Mouse (Mus musculus): Measurements from ENCODE around the gene Sv2c. TPM values are rescaled to one million over a fixed set of nuclear protein-coding genes. Genes with fewer than 3 reads are reported as not detected.

Gene Sv2c
- total and polyA plus RNA-seq, 2 experiments from 2014 or later: 0.15 to 0.25 TPM

DNA sequence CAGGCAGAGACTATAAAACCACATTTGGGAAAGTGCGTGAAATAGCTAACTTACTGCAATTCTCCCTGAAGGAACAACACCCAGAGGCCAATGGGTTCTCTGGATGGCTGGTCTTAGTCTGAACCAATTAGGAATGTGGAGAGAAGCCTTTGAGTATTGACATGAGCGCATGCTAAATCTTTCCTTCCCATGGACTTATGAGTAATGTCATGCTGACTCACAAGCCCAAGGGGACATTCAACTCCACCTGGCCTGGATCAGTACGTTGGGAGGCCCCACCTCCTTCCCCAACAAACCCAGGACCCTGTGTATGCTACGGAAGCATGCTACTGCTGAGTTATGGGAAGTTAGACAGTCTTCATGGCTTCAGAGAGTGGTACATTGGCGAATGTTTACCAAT lies 177.2 kb downstream of the Sv2c start:
- TF ChIP-seq EP300 (IDR thresholded peaks at IDR 0.05; ENCODE audit: low read depth) (no peak), CTCF (IDR thresholded peaks at IDR 0.05; ENCODE audit: low read depth) (no peak)
- Histone ChIP-seq H3K4me2 (ENCODE audit: low read depth, low read length) (no peak overlapping the region), H3K9me3 (replicated peaks; ENCODE audit: control insufficient read depth, low read length) (no peaks in the 10 kb centered on the region), H3K4me1 (ENCODE audit: control insufficient read depth, insufficient read depth) (0 out of 2 replicates have a peak, but pooled peaks cover 6% of the 10 kb centered on the region), H3K4me3 (ENCODE audit: low read depth, low read length) (no peak overlapping the region), H3K36me3 (replicated peaks; ENCODE audit: control insufficient read depth, insufficient read depth, low read length) (no peaks in the 10 kb centered on the region), H3K27ac (ENCODE audit: low read depth) (no peak overlapping the region), H3K27me3 (ENCODE audit: control insufficient read depth, insufficient read depth, low read length) (0 out of 2 replicates have a peak, but pooled peaks cover 2% of the 10 kb centered on the region), H3K9ac (replicated peaks; ENCODE audit: low read depth, low read length) (no peak overlapping the region)
- ATAC-seq (ENCODE audit: insufficient read depth, low read depth) (no peak), DNase-seq (ENCODE audit: low spot score) (no peak)
- WGBS: 91% methylated on average over 5 of the region's 5 CpGs

DNA sequence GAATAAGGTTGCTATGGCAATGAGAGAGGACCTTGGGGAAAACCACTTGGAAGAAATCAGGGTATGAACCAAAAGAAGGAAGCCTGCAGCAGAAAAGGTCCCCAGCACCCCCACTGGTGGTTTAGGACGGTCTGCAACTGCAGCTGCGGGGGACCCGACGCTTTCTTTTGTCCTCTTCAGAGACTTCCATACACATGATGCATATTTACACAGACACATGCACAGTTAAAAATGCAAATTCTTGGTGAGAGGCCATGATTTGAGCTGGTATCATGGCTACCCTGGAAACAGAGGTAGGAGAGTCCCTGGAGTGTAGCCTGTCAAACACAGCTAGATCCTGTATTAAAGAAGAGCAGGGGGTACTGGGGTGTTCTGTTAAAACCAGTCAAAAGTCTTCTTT lies 178.7 kb downstream of the Sv2c start:
- Histone ChIP-seq H3K27ac (ENCODE audit: low read depth) (no peak overlapping the region), H3K36me3 (replicated peaks; ENCODE audit: control insufficient read depth, insufficient read depth, low read length) (no peaks in the 10 kb centered on the region), H3K4me1 (ENCODE audit: control insufficient read depth, insufficient read depth) (0 out of 2 replicates have a peak, but pooled peaks cover 6% of the 10 kb centered on the region), H3K4me2 (ENCODE audit: low read depth, low read length) (no peak overlapping the region), H3K9me3 (replicated peaks; ENCODE audit: control insufficient read depth, low read length) (no peaks in the 10 kb centered on the region), H3K4me3 (ENCODE audit: low read depth, low read length) (no peak overlapping the region), H3K9ac (replicated peaks; ENCODE audit: low read depth, low read length) (no peak overlapping the region), H3K27me3 (ENCODE audit: control insufficient read depth, insufficient read depth, low read length) (no peaks in the 10 kb centered on the region)
- TF ChIP-seq CTCF (IDR thresholded peaks at IDR 0.05; ENCODE audit: low read depth) (no peak), EP300 (IDR thresholded peaks at IDR 0.05; ENCODE audit: low read depth) (no peak)
- ATAC-seq (ENCODE audit: insufficient read depth, low read depth): no peak
- no peak for DNase-seq (ENCODE audit: low spot score)
- 83% methylated on average over 4 of the region's 4 CpGs for WGBS

DNA sequence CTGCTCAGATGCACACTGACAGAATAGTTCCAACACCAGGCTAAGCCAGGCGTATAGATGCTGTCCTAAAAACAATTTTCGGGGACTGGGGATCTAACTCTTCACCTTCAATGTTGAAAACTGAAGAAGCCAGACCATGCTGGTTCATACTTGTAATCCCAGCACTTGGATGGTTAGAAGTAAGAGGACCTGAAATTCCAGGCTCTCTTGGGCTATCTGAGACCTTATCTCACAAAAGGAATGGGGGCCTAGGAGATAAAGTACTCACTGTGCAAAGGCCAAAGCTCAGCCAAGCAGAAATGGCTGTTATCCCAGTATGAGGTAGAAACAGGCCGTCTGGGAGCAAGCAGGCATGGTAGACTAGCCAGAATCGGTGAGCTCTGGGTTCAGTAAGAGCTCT lies 180.1 kb downstream of the Sv2c start:
- Histone ChIP-seq H3K27ac (ENCODE audit: low read depth) (no peak overlapping the region), H3K9ac (replicated peaks; ENCODE audit: low read depth, low read length) (no peak overlapping the region), H3K4me3 (ENCODE audit: low read depth, low read length) (no peak overlapping the region), H3K4me1 (ENCODE audit: control insufficient read depth, insufficient read depth) (0 out of 2 replicates have a peak, but pooled peaks cover 6% of the 10 kb centered on the region), H3K27me3 (ENCODE audit: control insufficient read depth, insufficient read depth, low read length) (no peaks in the 10 kb centered on the region), H3K9me3 (replicated peaks; ENCODE audit: control insufficient read depth, low read length) (no peaks in the 10 kb centered on the region), H3K4me2 (ENCODE audit: low read depth, low read length) (no peak overlapping the region), H3K36me3 (replicated peaks; ENCODE audit: control insufficient read depth, insufficient read depth, low read length) (no peaks in the 10 kb centered on the region)
- no peak for ATAC-seq (ENCODE audit: insufficient read depth, low read depth)
- TF ChIP-seq CTCF (IDR thresholded peaks at IDR 0.05; ENCODE audit: low read depth): no peak
- no peak for TF ChIP-seq EP300 (IDR thresholded peaks at IDR 0.05; ENCODE audit: low read depth)
- DNase-seq (ENCODE audit: low spot score): no peak
- WGBS: 57% methylated on average over 4 of the region's 4 CpGs

DNA sequence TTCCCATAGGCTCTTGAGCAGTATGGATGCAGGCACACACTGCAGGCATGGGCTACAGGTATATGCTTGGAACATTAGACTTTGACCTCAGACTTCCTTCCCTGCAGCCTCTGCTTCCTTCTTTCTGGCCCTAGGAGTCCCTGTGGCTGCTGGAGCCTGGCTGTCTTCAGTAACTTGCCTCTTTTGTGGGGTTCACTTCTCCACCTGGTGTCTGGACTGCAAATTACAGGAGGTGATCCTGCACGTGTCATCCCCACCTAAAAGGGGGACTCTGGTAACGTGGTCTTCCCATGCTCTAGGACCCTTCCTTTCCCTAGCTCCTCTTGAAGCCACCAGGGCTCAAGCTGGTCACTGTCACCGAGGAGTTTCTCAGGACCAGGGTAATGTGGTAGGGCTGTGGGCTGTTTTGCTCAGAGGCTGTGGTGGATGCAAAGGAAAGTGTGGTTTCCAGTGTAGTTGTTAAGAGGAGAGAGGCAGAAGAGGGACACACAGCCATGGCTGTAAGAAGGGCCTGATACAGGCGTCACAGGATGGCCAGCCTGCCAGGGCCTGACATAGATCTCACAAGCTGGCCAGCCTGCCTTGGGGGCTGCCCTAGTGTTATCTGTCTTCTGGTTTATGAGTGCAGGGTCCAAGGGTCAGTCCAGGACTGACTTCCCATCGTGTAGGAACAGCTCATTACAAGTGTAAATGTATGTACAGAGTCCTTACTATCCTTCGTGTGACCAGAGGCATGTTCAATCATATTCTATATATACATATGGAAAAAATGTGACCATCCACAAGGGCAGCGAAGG lies 181.1 kb downstream of the Sv2c start:
- Histone ChIP-seq H3K4me2 (ENCODE audit: low read depth, low read length) (no peak overlapping the region), H3K4me3 (ENCODE audit: low read depth, low read length) (no peak overlapping the region), H3K9me3 (replicated peaks; ENCODE audit: control insufficient read depth, low read length) (no peaks in the 10 kb centered on the region), H3K27ac (ENCODE audit: low read depth) (no peak overlapping the region), H3K27me3 (ENCODE audit: control insufficient read depth, insufficient read depth, low read length) (no peaks in the 10 kb centered on the region), H3K36me3 (replicated peaks; ENCODE audit: control insufficient read depth, insufficient read depth, low read length) (no peaks in the 10 kb centered on the region), H3K9ac (replicated peaks; ENCODE audit: low read depth, low read length) (no peak overlapping the region), H3K4me1 (ENCODE audit: control insufficient read depth, insufficient read depth) (0 out of 2 replicates have a peak, but pooled peaks cover 6% of the 10 kb centered on the region)
- DNase-seq (ENCODE audit: low spot score) (no peak), ATAC-seq (ENCODE audit: insufficient read depth, low read depth) (0 out of 2 replicates have a peak, but pooled peaks have one; percentile 27)
- TF ChIP-seq EP300 (IDR thresholded peaks at IDR 0.05; ENCODE audit: low read depth) (no peak), CTCF (IDR thresholded peaks at IDR 0.05; ENCODE audit: low read depth) (peak; percentile 42)
- 48% methylated on average over 7 of the region's 7 CpGs for WGBS

DNA sequence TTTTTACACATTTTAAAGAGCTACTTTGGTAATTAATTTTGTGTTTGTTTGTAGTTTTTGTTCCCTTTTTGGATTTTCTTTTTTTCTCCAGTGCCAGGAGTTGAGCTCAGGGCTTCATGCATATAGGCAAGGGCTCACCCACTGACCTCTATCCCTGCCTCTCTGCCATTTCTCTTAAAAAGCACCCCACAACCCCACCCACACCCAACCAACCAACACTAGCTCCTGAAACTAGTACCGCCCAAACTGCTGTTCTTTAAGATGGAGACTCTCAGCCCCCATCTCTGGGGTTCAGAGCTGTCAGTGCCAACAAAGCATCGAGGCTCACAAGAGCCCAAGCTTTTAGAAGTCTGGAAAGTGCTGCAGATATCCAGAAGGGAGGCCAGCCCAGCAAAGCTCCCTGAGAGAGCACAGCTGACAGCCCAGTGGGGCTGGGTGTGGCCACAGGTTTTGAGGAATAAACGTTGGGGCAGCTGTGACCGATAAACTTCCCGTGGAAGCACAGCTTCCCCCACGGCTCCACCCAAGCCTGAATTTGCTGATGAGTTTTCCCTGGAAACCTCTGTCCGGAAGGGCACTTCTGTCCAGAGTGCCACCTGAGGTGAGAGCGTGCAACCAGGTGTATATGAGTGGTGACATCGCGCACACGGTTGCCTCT lies 181.8 kb downstream of the Sv2c start:
- Histone ChIP-seq H3K27ac (ENCODE audit: low read depth) (no peak overlapping the region), H3K4me2 (ENCODE audit: low read depth, low read length) (no peak overlapping the region), H3K9me3 (replicated peaks; ENCODE audit: control insufficient read depth, low read length) (no peaks in the 10 kb centered on the region), H3K4me1 (ENCODE audit: control insufficient read depth, insufficient read depth) (0 out of 2 replicates have a peak, but pooled peaks cover 6% of the 10 kb centered on the region), H3K9ac (replicated peaks; ENCODE audit: low read depth, low read length) (no peak overlapping the region), H3K4me3 (ENCODE audit: low read depth, low read length) (no peak overlapping the region), H3K36me3 (replicated peaks; ENCODE audit: control insufficient read depth, insufficient read depth, low read length) (no peaks in the 10 kb centered on the region), H3K27me3 (ENCODE audit: control insufficient read depth, insufficient read depth, low read length) (no peaks in the 10 kb centered on the region)
- WGBS: 63% methylated on average over 11 of the region's 11 CpGs
- TF ChIP-seq CTCF (IDR thresholded peaks at IDR 0.05; ENCODE audit: low read depth): no peak
- no peak for TF ChIP-seq EP300 (IDR thresholded peaks at IDR 0.05; ENCODE audit: low read depth)
- DNase-seq (ENCODE audit: low spot score): no peak
- no peak for ATAC-seq (ENCODE audit: insufficient read depth, low read depth)
